Mouse (Mus musculus): ENCODE data around the gene Gm45021.

The Gm45021 gene

DNA sequence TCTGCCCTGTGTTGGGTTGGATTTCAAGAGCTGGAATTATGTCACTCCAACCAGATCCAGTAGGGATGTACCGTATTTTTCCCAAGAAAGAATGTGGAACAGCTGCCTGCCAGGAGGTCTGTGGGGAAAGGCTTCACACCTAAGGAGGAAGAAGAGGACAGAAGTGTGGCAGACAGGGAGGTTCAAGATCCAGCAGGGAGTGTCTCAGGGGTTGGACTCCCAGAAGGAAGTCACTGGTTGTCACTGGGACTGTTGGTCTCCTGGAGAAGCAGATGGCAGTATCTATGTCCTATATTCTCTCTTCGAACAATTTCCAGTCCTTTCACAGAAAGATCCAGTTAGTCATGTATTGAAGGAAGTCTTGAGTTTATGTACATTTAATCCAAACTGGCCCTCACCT is 58.2 kb downstream of the Gm45021 start:
- DNase-seq (ENCODE audit: low read depth, low spot score), result no peak

DNA sequence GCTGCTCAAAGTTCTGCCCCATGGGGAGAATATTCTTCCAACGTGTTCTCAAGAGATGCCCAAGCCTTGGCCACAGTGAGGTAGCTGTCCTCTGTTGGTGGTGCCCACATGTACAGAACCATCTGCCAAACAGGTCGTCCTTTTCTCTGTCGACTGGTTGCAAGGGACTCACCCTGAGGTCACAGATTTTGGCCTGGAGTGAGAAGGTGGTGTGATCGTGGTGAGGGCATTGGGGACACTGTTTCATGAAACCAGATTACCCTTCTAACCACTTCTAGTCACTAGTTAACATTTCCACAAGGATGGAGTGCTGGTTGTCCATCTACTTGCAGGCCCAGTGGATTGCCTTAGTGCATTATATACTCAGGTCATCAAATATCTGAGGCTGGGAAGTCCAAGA is 59.4 kb downstream of the Gm45021 start:
- DNase-seq (ENCODE audit: low read depth, low spot score), result no peak

DNA sequence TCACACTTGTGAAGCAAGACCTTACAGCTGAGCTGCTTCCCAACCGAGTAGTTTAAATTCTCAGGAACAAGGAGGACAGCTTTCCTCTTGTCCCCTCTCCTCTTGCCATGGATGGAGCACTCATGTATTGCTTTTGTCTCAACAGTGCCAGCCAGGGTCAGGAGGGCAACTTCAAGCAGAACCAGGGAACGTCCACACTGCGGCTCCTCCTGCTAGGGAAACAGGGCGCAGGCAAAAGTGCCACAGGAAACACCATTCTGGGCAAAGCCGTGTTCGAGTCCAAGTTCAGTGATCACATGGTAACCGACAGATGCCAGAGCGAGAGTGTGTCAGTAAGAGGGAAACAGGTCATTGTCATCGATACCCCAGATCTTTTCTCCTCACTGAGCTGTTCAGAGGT is 60.6 kb downstream of the Gm45021 start:
- no peak for DNase-seq (ENCODE audit: low read depth, low spot score)

DNA sequence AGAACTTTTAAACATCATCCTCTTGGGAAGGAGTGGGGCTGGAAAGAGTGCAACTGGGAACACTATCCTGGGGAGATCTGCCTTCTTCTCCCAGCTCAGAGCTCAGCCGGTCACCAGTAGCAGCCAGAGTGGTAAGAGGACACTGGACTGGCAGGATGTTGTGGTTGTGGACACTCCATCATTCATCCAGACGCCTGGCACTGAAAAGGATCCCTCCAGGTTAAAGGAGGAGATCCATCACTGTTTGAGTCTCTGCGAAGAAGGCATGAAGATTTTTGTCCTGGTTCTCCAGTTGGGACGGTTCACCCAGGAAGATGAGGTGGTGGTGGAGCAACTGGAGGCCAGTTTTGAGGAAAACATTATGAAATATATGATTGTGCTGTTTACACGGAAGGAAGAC is 69.3 kb downstream of the Gm45021 start:
- no peak for DNase-seq (ENCODE audit: low read depth, low spot score)

Data from 3T3-L1 (cell line).